Mouse (Mus musculus) ES-Bruce4 (cell line): ENCODE results near the gene Knstrn.

Experiments
- CTCF ChIP-seq: IDR thresholded peaks from one replicate; pipeline ENCODE4 v1.8.1; 2011; ENCODE audit warnings: low read depth, low read length
- EP300 ChIP-seq: IDR thresholded peaks from 2 replicates; pipeline ENCODE4 v1.6.1; 2011; ENCODE audit warnings: low read depth, low read length; ENCODE audit not compliant: insufficient read depth
- POLR2A ChIP-seq: IDR thresholded peaks from one replicate; pipeline ENCODE4 v1.8.1; 2011; ENCODE audit warnings: low read length; ENCODE audit not compliant: insufficient read depth

DNA sequence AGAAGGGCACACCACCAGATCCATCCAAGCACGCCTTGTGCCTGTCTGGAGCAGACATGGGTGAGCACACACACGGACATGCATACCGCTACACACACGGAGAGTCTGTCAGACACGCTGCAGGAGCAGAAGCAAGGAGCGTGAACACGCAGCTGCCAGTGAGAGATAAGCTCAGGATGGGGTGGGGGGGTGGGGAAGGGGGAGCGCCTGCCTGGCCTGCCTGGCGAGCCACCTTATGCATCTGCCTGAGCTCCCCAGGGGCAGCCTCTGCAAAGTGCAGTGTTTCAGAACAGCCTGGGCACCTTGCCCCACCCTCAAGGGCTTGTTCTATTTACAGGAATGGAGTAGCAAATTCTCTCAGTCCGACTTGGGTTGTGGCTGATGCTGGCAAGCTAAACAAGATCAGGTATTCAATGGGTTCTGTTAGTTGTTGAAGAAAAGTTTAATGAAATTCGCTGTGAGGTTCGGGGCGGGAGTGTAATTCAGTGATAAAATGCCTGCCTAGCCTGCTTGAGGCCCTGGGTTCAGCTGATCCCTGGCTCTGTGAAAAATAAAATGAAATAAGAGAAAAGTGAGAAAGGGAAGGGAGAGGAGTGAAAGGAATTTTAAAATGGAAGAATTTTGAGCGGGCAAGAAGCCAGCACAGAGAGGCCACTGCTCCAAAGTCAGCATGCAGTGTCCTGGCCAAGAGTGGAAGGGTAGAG is 74.2 kb downstream of the Knstrn start:
- TF ChIP-seq CTCF = no peak
- no peak for TF ChIP-seq EP300
- no peak for TF ChIP-seq POLR2A
